Mouse (Mus musculus) lung, adult 2 months (tissue): ENCODE results near the gene Negr1. TPM values are rescaled to one million over a fixed set of nuclear protein-coding genes. Genes with fewer than 3 reads are reported as not detected.

Experiments
- DNase-seq: peaks from one replicate; pipeline ENCODE4 v3.0.0; 2022
- H3K4me1 ChIP-seq: fragments of 200-500 bp; 2 replicates; pipeline ENCODE4 v1.6.1; 2011; ENCODE audit warnings: low read length; ENCODE audit not compliant: control insufficient read depth, insufficient read depth
- H3K4me3 ChIP-seq: fragments of 200-500 bp; replicated peaks from 2 replicates; pipeline ENCODE3; 2011; ENCODE audit warnings: low read depth, mild to moderate bottlenecking, control low read depth, low read length; ENCODE audit errors: extremely low read depth
- CTCF ChIP-seq: fragments of 200-500 bp; IDR thresholded peaks from 2 replicates; pipeline ENCODE4 v1.5.1; 2011; ENCODE audit warnings: mild to moderate bottlenecking, low read length, control low read depth; ENCODE audit not compliant: insufficient read depth
- POLR2A ChIP-seq: fragments of 200-500 bp; IDR thresholded peaks from 2 replicates; pipeline ENCODE4 v1.6.1; 2011; ENCODE audit warnings: low read depth, mild to moderate bottlenecking, control low read depth, low read length, borderline replicate concordance; ENCODE audit errors: extremely low read depth
- WGBS: fragments of 180-500 bp; shearing (Covaris S2); methylation state at CpG from one replicate; pipeline ENCODE4 v1.1.7; 2018; 5-methylcytosine and 5-hydroxymethylcytosine counted together
- polyA plus RNA-seq: library from polyadenylated mRNA; depleted of rRNA; stranded (reverse); fragments of >200 nt; gene quantifications from 2 replicates; pipeline ENCODE4 v1.2.3, GENCODE M21; 2012

Negr1 gene
- polyA plus RNA-seq, 1 experiment = 1.5 TPM

DNA sequence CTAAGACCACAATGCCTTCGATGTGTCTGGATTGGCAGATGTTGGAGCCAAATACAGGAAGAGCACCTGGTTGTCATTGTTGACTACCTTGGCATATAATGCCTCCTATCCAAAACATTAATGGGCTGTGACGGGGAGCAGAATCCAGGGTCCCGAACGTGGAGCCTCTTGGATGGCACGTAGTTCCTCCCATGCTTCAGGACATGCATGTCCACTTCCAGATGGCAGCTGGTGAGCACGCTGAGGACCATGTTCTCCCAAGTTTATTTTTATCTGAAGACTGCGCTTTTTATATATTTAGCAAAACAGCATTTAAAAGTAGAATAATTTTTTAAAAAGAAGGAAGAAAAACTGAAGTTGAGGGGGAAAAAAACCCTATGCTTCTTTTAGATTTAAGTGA is 231.1 kb downstream of the Negr1 start:
- no peak for DNase-seq
- WGBS = 89% methylated on average over 7 of the region's 7 CpGs
- no peak for TF ChIP-seq POLR2A
- no peak for TF ChIP-seq CTCF
- H3K4me1 ChIP-seq = no peaks in the 10 kb centered on the region
- H3K4me3 ChIP-seq = no peak overlapping the region

DNA sequence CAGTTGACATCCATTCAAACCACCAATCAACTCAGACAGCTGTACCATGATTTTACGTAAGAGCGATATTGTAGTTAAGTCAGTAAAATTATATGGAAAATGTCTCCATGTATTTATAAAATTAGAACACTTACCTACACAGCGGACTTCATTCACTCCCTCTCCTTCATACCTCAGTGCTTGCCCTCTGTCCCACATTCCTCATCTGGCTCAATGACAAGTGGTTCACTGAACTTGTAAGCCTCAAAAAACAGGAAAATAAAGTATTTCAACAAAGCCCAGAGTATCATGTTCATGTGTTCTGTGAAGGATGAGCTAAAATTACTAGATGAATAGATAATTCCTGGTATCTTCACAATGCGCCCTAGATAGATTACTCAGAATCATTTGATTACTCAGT is 232.5 kb downstream of the Negr1 start:
- TF ChIP-seq POLR2A (no peak), CTCF (no peak)
- no peak for DNase-seq
- 93% methylated on average over 4 of the region's 4 CpGs for WGBS
- no peak overlapping the region for H3K4me3 ChIP-seq
- no peaks in the 10 kb centered on the region for H3K4me1 ChIP-seq

- TF ChIP-seq CTCF (no peak), POLR2A (no peak)
- H3K4me3 ChIP-seq = no peak overlapping the region
- no peak for DNase-seq
- 38% methylated on average over 2 of the region's 2 CpGs for WGBS
- H3K4me1 ChIP-seq = no peaks in the 10 kb centered on the region
Measured at GRCm38 (mm10) chr3:156794610-156795009, 233.0 kb downstream of the Negr1 start.

DNA sequence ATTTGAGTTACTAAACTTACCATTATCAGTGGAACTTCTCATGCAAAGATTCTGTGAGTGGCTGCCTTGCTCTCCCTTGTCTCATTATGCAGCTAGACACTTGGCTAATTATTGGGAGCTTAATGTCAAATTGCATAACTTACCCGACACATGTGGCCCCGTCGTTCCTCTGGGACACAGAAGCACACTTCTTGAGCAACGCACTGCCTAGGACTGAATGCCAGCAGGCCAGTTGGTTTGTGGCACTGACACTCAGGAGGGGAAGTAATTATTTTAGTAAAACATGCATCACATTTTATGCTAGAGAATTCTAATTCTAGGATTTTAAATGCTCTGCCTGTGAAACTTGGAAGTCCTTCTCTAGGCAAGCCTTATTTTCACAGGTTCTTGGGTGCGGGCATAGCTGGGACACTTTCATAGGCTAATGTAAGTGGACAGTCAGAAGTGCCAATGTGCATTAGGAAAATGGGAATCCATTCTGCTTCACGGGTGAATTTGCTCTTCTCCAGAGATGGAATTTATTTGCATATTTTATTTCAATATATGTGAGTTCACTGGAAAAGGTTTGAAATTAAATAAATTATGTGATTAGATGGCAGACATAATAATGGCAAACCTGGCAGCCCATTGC is 234.6 kb downstream of the Negr1 start:
- DNase-seq = peak; percentile 4
- whole genome bisulfite sequencing = 71% methylated on average over 6 of the region's 6 CpGs
- H3K4me1 ChIP-seq = no peaks in the 10 kb centered on the region
- H3K4me3 ChIP-seq = no peak overlapping the region
- TF ChIP-seq CTCF (no peak), POLR2A (no peak)

- no peak for DNase-seq
- WGBS = 92% methylated on average over 7 of the region's 7 CpGs
- TF ChIP-seq POLR2A (no peak), CTCF (no peak)
- Histone ChIP-seq H3K4me3 (no peak overlapping the region), H3K4me1 (no peaks in the 10 kb centered on the region)
Measured at GRCm38 (mm10) chr3:156799228-156799627, 237.6 kb downstream of the Negr1 start.

- WGBS = 88% methylated on average over 3 of the region's 3 CpGs
- DNase-seq = no peak
- H3K4me3 ChIP-seq = no peak overlapping the region
- TF ChIP-seq POLR2A (no peak), CTCF (no peak)
- no peaks in the 10 kb centered on the region for H3K4me1 ChIP-seq
Measured at GRCm38 (mm10) chr3:156809836-156810235, 248.2 kb downstream of the Negr1 start.

- no peak for DNase-seq
- H3K4me3 ChIP-seq = no peak overlapping the region
- no peaks in the 10 kb centered on the region for H3K4me1 ChIP-seq
- TF ChIP-seq POLR2A = no peak
- TF ChIP-seq CTCF = no peak
Measured at GRCm38 (mm10) chr3:156816938-156817337, 255.3 kb downstream of the Negr1 start.

GRCm38 (mm10) chr3:156817452-156817851 is 255.9 kb downstream of the Negr1 start:
- no peak for TF ChIP-seq POLR2A
- TF ChIP-seq CTCF = no peak
- WGBS = 38% methylated on average over 6 of the region's 6 CpGs
- Histone ChIP-seq H3K4me3 (no peak overlapping the region), H3K4me1 (no peaks in the 10 kb centered on the region)
- no peak for DNase-seq

GRCm38 (mm10) chr3:156823039-156823438 is 261.4 kb downstream of the Negr1 start:
- H3K4me1 ChIP-seq = no peaks in the 10 kb centered on the region
- no peak overlapping the region for H3K4me3 ChIP-seq
- WGBS = 68% methylated on average over 3 of the region's 3 CpGs
- no peak for DNase-seq
- TF ChIP-seq POLR2A (no peak), CTCF (no peak)

GRCm38 (mm10) chr3:156833920-156834319 is 272.3 kb downstream of the Negr1 start:
- 63% methylated on average over 3 of the region's 3 CpGs for WGBS
- H3K4me3 ChIP-seq = no peak overlapping the region
- DNase-seq = no peak
- no peaks in the 10 kb centered on the region for H3K4me1 ChIP-seq
- TF ChIP-seq CTCF = no peak
- TF ChIP-seq POLR2A = no peak

DNA sequence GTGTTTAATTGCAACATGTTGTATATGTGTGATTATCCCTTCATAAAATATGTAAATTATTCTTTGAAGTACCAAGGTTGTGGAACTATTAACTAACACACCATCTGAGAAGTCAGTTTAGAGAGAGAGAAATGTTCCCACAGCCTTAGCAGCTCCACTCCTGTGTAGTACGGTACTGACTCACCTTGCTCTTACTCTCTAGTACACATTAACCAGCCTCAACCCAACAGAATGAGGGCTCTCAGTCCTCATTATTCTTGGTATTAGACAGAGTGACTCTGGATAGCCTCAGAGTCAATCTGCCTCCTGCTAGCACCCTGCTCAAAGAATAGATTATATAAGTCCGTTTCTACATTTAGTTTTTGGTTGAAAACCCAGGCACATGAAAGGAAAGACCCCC is 277.0 kb downstream of the Negr1 start:
- no peak for DNase-seq
- Histone ChIP-seq H3K4me1 (no peaks in the 10 kb centered on the region), H3K4me3 (no peak overlapping the region)
- WGBS = 66% methylated on average over 2 of the region's 2 CpGs
- no peak for TF ChIP-seq CTCF
- TF ChIP-seq POLR2A = no peak
